ENCODE assay signal across 28 mouse cellular contexts in genomic region chr19:28634986-28635385, GRCm38 (mm10).
"Had no signal": no experiment of that assay in that cellular context is flagged by ENCODE, and none has a peak within 500 bp of the region (broad histone marks: within the 10 kb centered on the region; RNA-seq: fewer than 3 reads in every experiment).

No protein-coding gene starts in this region.

- H3K4me3 ChIP-seq: gastrocnemius, adult 2 months; heart, embryonic 10.5 days; heart, embryonic 12.5 days; hindbrain, embryonic 10.5 days; hindbrain, embryonic 12.5 days; intestine, embryonic 15.5 days; kidney, embryonic 15.5 days; left cerebral cortex, adult 2 months; limb, embryonic 10.5 days; limb, embryonic 12.5 days; liver, embryonic 13.5 days; liver, embryonic 15.5 days had no signal

- H3K9me3 ChIP-seq: heart, embryonic 10.5 days; heart, embryonic 12.5 days; hindbrain, embryonic 12.5 days; intestine, embryonic 15.5 days; kidney, embryonic 15.5 days; limb, embryonic 10.5 days; limb, embryonic 12.5 days; liver, embryonic 13.5 days; liver, embryonic 15.5 days had no signal

- H3K36me3 ChIP-seq: heart, embryonic 10.5 days; heart, embryonic 12.5 days; hindbrain, embryonic 12.5 days; intestine, embryonic 15.5 days; kidney, embryonic 15.5 days; limb, embryonic 10.5 days; limb, embryonic 12.5 days; liver, embryonic 13.5 days; liver, embryonic 15.5 days had no signal

- H3K27ac ChIP-seq: gastrocnemius, adult 2 months; heart, embryonic 10.5 days; hindbrain, embryonic 10.5 days; hindbrain, embryonic 12.5 days; hindbrain, embryonic 14.5 days; hindbrain, postnatal 0 days; intestine, embryonic 15.5 days; left cerebral cortex, adult 2 months; limb, embryonic 10.5 days; limb, embryonic 12.5 days; liver, embryonic 13.5 days; liver, embryonic 15.5 days had no signal

- H3K4me1 ChIP-seq: heart, embryonic 12.5 days; intestine, embryonic 15.5 days; liver, embryonic 13.5 days; liver, embryonic 15.5 days had no signal

- DNase-seq: gastrocnemius, adult 2 months; gastrocnemius, postnatal 10 days; gastrocnemius, postnatal 25 days; heart, adult 18-20 months; heart, postnatal 10 days; heart, postnatal 4 days; kidney, adult 18-20 months; kidney, adult 9 months; kidney, postnatal 10 days; kidney, postnatal 25 days; kidney, postnatal 4 days; layer of hippocampus, adult 9-11 months; liver; liver, embryonic 13.5 days had no signal

- H3K9ac ChIP-seq: heart, embryonic 12.5 days; hindbrain, embryonic 12.5 days; hindbrain, embryonic 14.5 days; intestine, embryonic 15.5 days; kidney, embryonic 15.5 days; limb, embryonic 12.5 days; liver, embryonic 13.5 days; liver, embryonic 15.5 days had no signal

- ATAC-seq: hindbrain, postnatal 0 days; intestine, embryonic 15.5 days; intestine, postnatal 0 days had no signal

- H3K27me3 ChIP-seq: heart, embryonic 12.5 days; intestine, embryonic 15.5 days; kidney, embryonic 15.5 days; limb, embryonic 12.5 days; liver, embryonic 13.5 days; liver, embryonic 15.5 days had no signal

- H3K4me2 ChIP-seq: heart, embryonic 12.5 days; hindbrain, embryonic 12.5 days; hindbrain, embryonic 14.5 days; intestine, embryonic 15.5 days; kidney, embryonic 15.5 days; limb, embryonic 12.5 days; liver, embryonic 11.5 days; liver, embryonic 13.5 days; liver, embryonic 15.5 days had no signal
